27 mouse cellular contexts compared by ENCODE assay signal in genomic region chr1:176558457-176559415, GRCm38 (mm10).
DNase-seq lines count a peak whose midpoint lies in the region; ATAC-seq lines count a peak whose summit lies in the region.
"Had no signal": no experiment of that assay in that cellular context is flagged by ENCODE, and none has a peak within 500 bp of the region (broad histone marks: within the 10 kb centered on the region; RNA-seq: fewer than 3 reads in every experiment).

No protein-coding gene starts in this region.

- no peak overlapping the region for H3K27ac ChIP-seq in embryonic facial prominence, embryonic 14.5 days (replicated peaks; ENCODE audit: low read depth, low read length)
- H3K27ac ChIP-seq in embryonic facial prominence, embryonic 10.5 days (replicated peaks) = no peak overlapping the region
- no peak overlapping the region for H3K27ac ChIP-seq in midbrain, embryonic 14.5 days (replicated peaks; ENCODE audit: low read depth, low read length)
- H3K27ac ChIP-seq in midbrain, embryonic 10.5 days (replicated peaks) = no peak overlapping the region
- no peak overlapping the region for H3K27ac ChIP-seq in forebrain, embryonic 12.5 days
- no peak overlapping the region for H3K27ac ChIP-seq in hindbrain, embryonic 16.5 days (ENCODE audit: low read depth, low read length)
- H3K27ac ChIP-seq: heart, adult 2 months; heart, embryonic 13.5 days; kidney, embryonic 15.5 days; left cerebral cortex, adult 2 months; liver, embryonic 15.5 days; lung, embryonic 15.5 days; stomach, postnatal 0 days had no signal

- H3K36me3 ChIP-seq in embryonic facial prominence, embryonic 14.5 days (ENCODE audit: control insufficient read depth, insufficient read depth, low read length) = no peaks in the 10 kb centered on the region
- H3K36me3 ChIP-seq in embryonic facial prominence, embryonic 10.5 days (replicated peaks) = no peaks in the 10 kb centered on the region
- no peaks in the 10 kb centered on the region for H3K36me3 ChIP-seq in midbrain, embryonic 14.5 days (ENCODE audit: control insufficient read depth, insufficient read depth, low read length)
- H3K36me3 ChIP-seq in midbrain, embryonic 10.5 days = no peaks in the 10 kb centered on the region
- no peaks in the 10 kb centered on the region for H3K36me3 ChIP-seq in forebrain, embryonic 12.5 days (replicated peaks)
- no peaks in the 10 kb centered on the region for H3K36me3 ChIP-seq in hindbrain, embryonic 16.5 days (ENCODE audit: control insufficient read depth, insufficient read depth, low read length)
- H3K36me3 ChIP-seq: heart, embryonic 13.5 days; kidney, embryonic 15.5 days; liver, embryonic 15.5 days; lung, embryonic 15.5 days had no signal

- H3K4me3 ChIP-seq in embryonic facial prominence, embryonic 14.5 days (ENCODE audit: low read depth, low read length) = no peak overlapping the region
- H3K4me3 ChIP-seq in embryonic facial prominence, embryonic 10.5 days = no peak overlapping the region
- no peak overlapping the region for H3K4me3 ChIP-seq in midbrain, embryonic 14.5 days (replicated peaks; ENCODE audit: low read depth, low read length)
- H3K4me3 ChIP-seq in midbrain, embryonic 10.5 days = no peak overlapping the region
- no peak overlapping the region for H3K4me3 ChIP-seq in forebrain, embryonic 12.5 days (replicated peaks)
- H3K4me3 ChIP-seq in hindbrain, embryonic 16.5 days (ENCODE audit: low read length) = no peak overlapping the region
- H3K4me3 ChIP-seq: heart, adult 2 months; heart, embryonic 13.5 days; kidney, embryonic 15.5 days; left cerebral cortex, adult 2 months; liver, embryonic 15.5 days; lung, embryonic 15.5 days; megakaryocyte, embryonic 14.5 days had no signal

- WGBS in embryonic facial prominence, embryonic 14.5 days = 67% methylated on average over 11 of the region's 11 CpGs
- WGBS in embryonic facial prominence, embryonic 10.5 days = 73% methylated on average over 11 of the region's 11 CpGs
- whole genome bisulfite sequencing in midbrain, embryonic 14.5 days = 75% methylated on average over 11 of the region's 11 CpGs
- 81% methylated on average over 11 of the region's 11 CpGs for WGBS in midbrain, embryonic 10.5 days
- WGBS in forebrain, embryonic 12.5 days = 52% methylated on average over 11 of the region's 11 CpGs
- WGBS in hindbrain, embryonic 16.5 days = 63% methylated on average over 11 of the region's 11 CpGs

- no peaks in the 10 kb centered on the region for H3K4me1 ChIP-seq in embryonic facial prominence, embryonic 14.5 days (ENCODE audit: control insufficient read depth, insufficient read depth, low read length)
- no peaks in the 10 kb centered on the region for H3K4me1 ChIP-seq in embryonic facial prominence, embryonic 10.5 days
- no peaks in the 10 kb centered on the region for H3K4me1 ChIP-seq in midbrain, embryonic 14.5 days (ENCODE audit: control insufficient read depth, insufficient read depth, low read length)
- no peaks in the 10 kb centered on the region for H3K4me1 ChIP-seq in midbrain, embryonic 10.5 days
- H3K4me1 ChIP-seq in forebrain, embryonic 12.5 days = no peaks in the 10 kb centered on the region
- no peaks in the 10 kb centered on the region for H3K4me1 ChIP-seq in hindbrain, embryonic 16.5 days (ENCODE audit: control insufficient read depth, insufficient read depth, low read depth, low read length)
- H3K4me1 ChIP-seq: heart, embryonic 13.5 days; kidney, embryonic 15.5 days; liver, embryonic 15.5 days; lung, embryonic 15.5 days; megakaryocyte, embryonic 14.5 days had no signal

- H3K27me3 ChIP-seq in embryonic facial prominence, embryonic 14.5 days (replicated peaks; ENCODE audit: control insufficient read depth, insufficient read depth, low read length) = no peaks in the 10 kb centered on the region
- H3K27me3 ChIP-seq in embryonic facial prominence, embryonic 10.5 days (replicated peaks; ENCODE audit: low read depth, poor library complexity, severe bottlenecking) = no peaks in the 10 kb centered on the region
- no peaks in the 10 kb centered on the region for H3K27me3 ChIP-seq in midbrain, embryonic 14.5 days (ENCODE audit: control insufficient read depth, insufficient read depth, low read length)
- no peaks in the 10 kb centered on the region for H3K27me3 ChIP-seq in midbrain, embryonic 10.5 days (ENCODE audit: low read depth, poor library complexity, severe bottlenecking)
- no peaks in the 10 kb centered on the region for H3K27me3 ChIP-seq in forebrain, embryonic 12.5 days
- no peaks in the 10 kb centered on the region for H3K27me3 ChIP-seq in hindbrain, embryonic 16.5 days (replicated peaks; ENCODE audit: control insufficient read depth, insufficient read depth, low read length)
- H3K27me3 ChIP-seq: heart, embryonic 13.5 days; kidney, embryonic 15.5 days; liver, embryonic 15.5 days; lung, embryonic 15.5 days; megakaryocyte, embryonic 14.5 days had no signal

- peak; percentile 2 for DNase-seq in embryonic facial prominence, embryonic 14.5 days (ENCODE audit: low spot score)
- no peak for DNase-seq in embryonic facial prominence, embryonic 10.5 days (ENCODE audit: low spot score)
- peak; percentile 25 for DNase-seq in midbrain, embryonic 14.5 days
- no peak for DNase-seq in midbrain, embryonic 10.5 days (ENCODE audit: low spot score)
- no peak for DNase-seq in urinary bladder, adult 2 months (ENCODE audit: low spot score)
- DNase-seq: adrenal gland, postnatal 25 days; cerebellum, adult 11 months; cerebellum, postnatal 10 days; gastrocnemius, postnatal 36 days; heart, adult 2 months; heart, postnatal 14 days; kidney, adult 11 months; layer of hippocampus, adult 9-11 months; liver; lung, postnatal 36 days; thymus, adult 2 months; thymus, postnatal 4 days had no signal

- peak; percentile 50; the same call in 1 of the 2 replicates for ATAC-seq in embryonic facial prominence, embryonic 14.5 days (ENCODE audit: low read depth)
- ATAC-seq in midbrain, embryonic 14.5 days (ENCODE audit: low FRiP score, low TSS enrichment) = no peak
- ATAC-seq in forebrain, embryonic 12.5 days (ENCODE audit: low FRiP score) = peak; percentile 83; the same call in 1 of the 2 replicates
- peak; percentile 58; the same call in 1 of the 2 replicates for ATAC-seq in hindbrain, embryonic 16.5 days
- no peak for ATAC-seq in activated CD4-positive, CD25-positive, alpha-beta regulatory T cell, adult 4 months

- H3K9me3 ChIP-seq in embryonic facial prominence, embryonic 14.5 days (ENCODE audit: control insufficient read depth, low read length) = no peaks in the 10 kb centered on the region
- no peaks in the 10 kb centered on the region for H3K9me3 ChIP-seq in embryonic facial prominence, embryonic 10.5 days
- no peaks in the 10 kb centered on the region for H3K9me3 ChIP-seq in midbrain, embryonic 14.5 days (ENCODE audit: control insufficient read depth, low read length)
- no peaks in the 10 kb centered on the region; the same call in 1 of the 2 replicates for H3K9me3 ChIP-seq in midbrain, embryonic 10.5 days (replicated peaks)
- H3K9me3 ChIP-seq in forebrain, embryonic 12.5 days = no peaks in the 10 kb centered on the region
- no peaks in the 10 kb centered on the region for H3K9me3 ChIP-seq in hindbrain, embryonic 16.5 days (ENCODE audit: control insufficient read depth, low read length)
- H3K9me3 ChIP-seq: heart, embryonic 13.5 days; kidney, embryonic 15.5 days; liver, embryonic 15.5 days; lung, embryonic 15.5 days had no signal

- H3K9ac ChIP-seq in embryonic facial prominence, embryonic 14.5 days (ENCODE audit: low read depth, low read length) = no peak overlapping the region
- H3K9ac ChIP-seq in midbrain, embryonic 14.5 days (replicated peaks; ENCODE audit: low read length) = no peak overlapping the region
- no peak overlapping the region for H3K9ac ChIP-seq in forebrain, embryonic 12.5 days
- H3K9ac ChIP-seq in hindbrain, embryonic 16.5 days (ENCODE audit: low read depth, low read length) = no peak overlapping the region
- H3K9ac ChIP-seq: heart, embryonic 13.5 days; kidney, embryonic 15.5 days; liver, embryonic 15.5 days; lung, embryonic 15.5 days had no signal

- no peak overlapping the region for H3K4me2 ChIP-seq in embryonic facial prominence, embryonic 14.5 days (ENCODE audit: low read depth, low read length)
- H3K4me2 ChIP-seq in midbrain, embryonic 14.5 days (ENCODE audit: low read length) = no peak overlapping the region
- no peak overlapping the region for H3K4me2 ChIP-seq in forebrain, embryonic 12.5 days
- H3K4me2 ChIP-seq in hindbrain, embryonic 16.5 days (ENCODE audit: low read length) = no peak overlapping the region
- H3K4me2 ChIP-seq: heart, embryonic 13.5 days; kidney, embryonic 15.5 days; liver, embryonic 15.5 days; lung, embryonic 15.5 days had no signal

Comparison
In these comparisons a context has a peak if more than half of its experiments do, and no peak if none do; other contexts are left out.
1. DNase-seq: peak in embryonic facial prominence, embryonic 14.5 days (single experiment) and midbrain, embryonic 14.5 days (single experiment); none in embryonic facial prominence, embryonic 10.5 days (single experiment), midbrain, embryonic 10.5 days (single experiment) and urinary bladder, adult 2 months (single experiment).
2. ATAC-seq: peak in embryonic facial prominence, embryonic 14.5 days (single experiment), forebrain, embryonic 12.5 days (single experiment) and hindbrain, embryonic 16.5 days (single experiment); none in midbrain, embryonic 14.5 days (single experiment) and activated CD4-positive, CD25-positive, alpha-beta regulatory T cell, adult 4 months (single experiment).